Mouse (Mus musculus) midbrain, embryonic 16.5 days (tissue): Measurements from ENCODE around the gene Dmpk. TPM values are rescaled to one million over a fixed set of nuclear protein-coding genes. Genes with fewer than 3 reads are reported as not detected.

Experiments
- ATAC-seq: fragments of 200-750 bp; cut with Nextera tagmentation; 2 replicates; pipeline ENCODE4 v1.8.0; 2017; ENCODE audit warnings: moderate TSS enrichment
- H3K27ac ChIP-seq: fragments of 300-500 bp; sonication (generic); 2 replicates; pipeline ENCODE4 v1.5.1; 2014; ENCODE audit warnings: mild to moderate bottlenecking, low read length, mixed read lengths
- H3K27me3 ChIP-seq: fragments of 300-500 bp; sonication (generic); 2 replicates; pipeline ENCODE4 v1.6.1; 2014; ENCODE audit warnings: low read depth, low read length, mixed read lengths; ENCODE audit not compliant: control insufficient read depth, insufficient read depth
- H3K36me3 ChIP-seq: fragments of 300-500 bp; sonication (generic); 2 replicates; pipeline ENCODE4 v1.6.1; 2014; ENCODE audit warnings: mild to moderate bottlenecking, low read length, moderate library complexity, mixed read lengths; ENCODE audit not compliant: control insufficient read depth, insufficient read depth
- H3K4me1 ChIP-seq: fragments of 300-500 bp; sonication (generic); 2 replicates; pipeline ENCODE4 v1.6.1; 2014; ENCODE audit warnings: mild to moderate bottlenecking, low read length, mixed read lengths; ENCODE audit not compliant: control insufficient read depth, insufficient read depth
- H3K4me2 ChIP-seq: fragments of 300-500 bp; sonication (generic); 2 replicates; pipeline ENCODE4 v1.6.1; 2014; ENCODE audit warnings: mild to moderate bottlenecking, low read length, mixed read lengths
- H3K4me3 ChIP-seq: fragments of 300-500 bp; sonication (generic); 2 replicates; pipeline ENCODE4 v1.5.1; 2014; ENCODE audit warnings: low read depth, mild to moderate bottlenecking, low read length, moderate library complexity, mixed read lengths
- H3K9ac ChIP-seq: fragments of 300-500 bp; sonication (generic); 2 replicates; pipeline ENCODE4 v1.6.1; 2014; ENCODE audit warnings: low read depth, low read length, mixed read lengths
- H3K9me3 ChIP-seq: fragments of 300-500 bp; sonication (generic); replicated peaks from 2 replicates; pipeline ENCODE4 v1.6.1; 2014; ENCODE audit warnings: mild to moderate bottlenecking, low read length, mixed read lengths; ENCODE audit not compliant: control insufficient read depth, poor library complexity, severe bottlenecking
- WGBS: fragments of 180-500 bp; shearing (Covaris S2); extraction: QIAGEN DNeasy Blood & Tissue Kit; methylation state at CpG from one replicate; pipeline ENCODE4 v1.1.7; 2014; 5-methylcytosine and 5-hydroxymethylcytosine counted together
- polyA plus RNA-seq: library from polyadenylated mRNA; unstranded; fragments of >200 nt; fragmentation: Nextera tagmentation; extraction: Ambion mirVana; gene quantifications from 2 replicates; pipeline ENCODE4 v1.2.1, GENCODE M21; 2015

Gene Dmpk
- polyA plus RNA-seq, 1 experiment from 2014 or later = 8.1 TPM

DNA sequence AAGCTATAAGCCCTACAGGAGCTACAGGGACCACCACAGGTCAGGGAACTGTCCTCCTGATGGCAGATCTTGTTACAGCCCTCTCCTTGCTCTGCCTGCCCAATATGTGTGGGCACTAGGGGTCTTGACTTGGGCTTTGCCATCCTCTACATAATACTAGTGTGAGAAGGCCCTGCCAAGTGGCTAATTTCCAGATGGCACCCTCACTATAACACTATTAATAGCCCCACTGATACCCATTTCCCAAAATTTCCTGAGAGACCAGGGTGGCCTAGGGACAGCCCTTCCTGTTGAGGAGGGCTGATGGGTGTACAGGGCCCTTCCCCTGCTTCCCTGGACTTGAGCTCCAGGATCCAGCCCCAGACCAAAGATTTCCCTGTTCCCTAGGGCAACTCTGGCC, 14.2 kb downstream of the Dmpk start:
- no peak overlapping the region for H3K4me3 ChIP-seq

DNA sequence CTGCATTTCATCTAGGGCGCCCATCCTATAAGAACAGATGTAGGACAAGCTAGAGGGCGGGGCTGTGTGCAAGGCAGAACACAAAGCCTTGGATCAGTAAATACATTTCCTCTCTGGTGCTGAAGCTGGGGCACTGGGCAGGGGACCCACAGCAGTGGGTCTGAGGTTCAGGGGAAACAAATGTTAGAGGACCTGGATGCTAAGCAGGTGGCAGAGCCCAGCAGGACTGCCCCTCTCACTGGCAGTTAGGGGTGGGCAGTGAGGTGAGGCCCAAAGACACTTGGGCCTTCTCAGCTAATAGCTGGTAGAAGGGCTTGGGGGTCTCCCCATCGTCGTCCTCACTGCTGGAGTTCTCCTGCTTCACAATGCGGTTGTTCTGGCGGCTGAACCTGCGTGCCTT, 15.2 kb downstream of the Dmpk start:
- peaks cover 14% of the 10 kb centered on the region for H3K27me3 ChIP-seq
- H3K36me3 ChIP-seq = no peaks in the 10 kb centered on the region
- no peak overlapping the region for H3K27ac ChIP-seq
- ATAC-seq = no peak
- no peak overlapping the region for H3K9ac ChIP-seq
- H3K4me2 ChIP-seq = no peak overlapping the region
- no peak overlapping the region for H3K4me3 ChIP-seq
- WGBS = 61% methylated on average over 7 of the region's 7 CpGs
- H3K4me1 ChIP-seq = peaks cover 20% of the 10 kb centered on the region
- no peaks in the 10 kb centered on the region for H3K9me3 ChIP-seq

More for the DNA sequence above, 14.2 kb downstream of the Dmpk start:
- ATAC-seq = no peak
- Histone ChIP-seq H3K4me2 (no peak overlapping the region), H3K9ac (no peak overlapping the region), H3K27me3 (peaks cover 14% of the 10 kb centered on the region), H3K27ac (no peak overlapping the region), H3K4me1 (peaks cover 28% of the 10 kb centered on the region), H3K9me3 (no peaks in the 10 kb centered on the region), H3K36me3 (no peaks in the 10 kb centered on the region)

DNA sequence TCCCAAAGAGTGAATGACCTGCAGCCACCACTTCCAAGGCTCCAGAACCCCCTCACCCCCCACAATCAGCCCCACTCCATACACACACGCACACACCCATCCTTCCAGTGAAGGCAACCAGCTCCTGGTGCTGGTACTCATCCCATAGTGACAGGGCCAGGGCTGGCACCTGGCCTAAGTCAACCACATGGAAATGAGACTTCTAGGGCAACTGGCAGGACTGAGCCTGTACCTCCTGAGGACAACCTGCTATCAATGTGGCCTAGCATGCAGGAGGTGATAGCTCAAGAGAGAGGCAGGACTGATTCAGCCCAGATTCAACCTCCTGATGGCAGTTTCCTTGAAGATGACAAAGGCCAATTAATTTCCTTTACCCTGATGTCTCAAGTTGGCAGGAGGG, 16.6 kb downstream of the Dmpk start:
- 85% methylated on average over 1 of the region's 1 CpGs for WGBS
- Histone ChIP-seq H3K9ac (no peak overlapping the region), H3K36me3 (no peaks in the 10 kb centered on the region), H3K27me3 (0 out of 2 replicates have a peak, but pooled peaks cover 1% of the 10 kb centered on the region), H3K4me2 (no peak overlapping the region), H3K4me1 (peaks cover 7% of the 10 kb centered on the region), H3K9me3 (no peaks in the 10 kb centered on the region), H3K4me3 (no peak overlapping the region), H3K27ac (no peak overlapping the region)
- no peak for ATAC-seq

DNA sequence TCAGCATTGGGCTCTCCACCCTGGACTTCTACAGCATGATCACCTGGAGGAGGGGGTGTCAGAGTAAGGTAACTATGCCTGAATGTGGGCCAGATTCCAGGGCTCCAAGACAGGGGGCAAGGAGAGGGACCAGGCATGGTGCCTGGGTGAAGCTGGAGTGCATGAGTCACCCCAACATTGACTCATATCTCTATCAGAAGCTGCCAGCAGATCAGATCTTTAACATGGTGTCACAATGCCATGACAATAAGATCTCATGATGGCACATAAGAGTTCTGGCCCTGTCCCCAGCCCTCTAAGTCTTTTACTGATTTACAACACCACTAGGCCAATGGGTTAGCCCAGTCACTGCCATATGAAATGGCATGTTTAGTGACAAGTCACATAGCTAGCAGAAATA, 20.1 kb downstream of the Dmpk start:
- H3K9me3 ChIP-seq = no peaks in the 10 kb centered on the region
- H3K27ac ChIP-seq = no peak overlapping the region
- H3K4me2 ChIP-seq = no peak overlapping the region
- no peaks in the 10 kb centered on the region for H3K27me3 ChIP-seq
- H3K9ac ChIP-seq = no peak overlapping the region
- no peaks in the 10 kb centered on the region for H3K4me1 ChIP-seq
- ATAC-seq = no peak
- H3K4me3 ChIP-seq = no peak overlapping the region
- no peaks in the 10 kb centered on the region for H3K36me3 ChIP-seq

DNA sequence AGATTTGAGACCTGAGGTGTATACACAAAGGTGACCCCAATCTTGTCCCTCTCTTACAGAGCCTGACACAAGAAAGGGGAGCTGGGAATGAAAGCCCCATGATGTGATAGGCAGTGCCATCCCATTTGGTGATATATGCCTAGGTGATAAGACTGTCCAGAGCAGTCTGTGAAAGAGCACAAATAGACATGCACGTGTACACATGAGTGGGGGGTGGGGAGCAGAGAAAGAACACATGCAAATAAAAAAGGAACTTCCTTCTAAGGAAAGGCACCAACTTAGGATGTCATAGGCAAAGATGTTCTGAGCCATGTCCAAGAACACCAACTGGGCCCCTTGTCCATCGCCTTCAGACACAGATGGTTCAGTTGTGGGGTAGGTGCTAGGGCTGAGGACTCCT, 20.8 kb downstream of the Dmpk start:
- Histone ChIP-seq H3K9me3 (no peaks in the 10 kb centered on the region), H3K36me3 (no peaks in the 10 kb centered on the region), H3K4me1 (no peaks in the 10 kb centered on the region), H3K27ac (no peak overlapping the region), H3K27me3 (no peaks in the 10 kb centered on the region), H3K4me3 (no peak overlapping the region), H3K4me2 (no peak overlapping the region), H3K9ac (no peak overlapping the region)
- ATAC-seq = no peak
- 74% methylated on average over 2 of the region's 2 CpGs for WGBS

DNA sequence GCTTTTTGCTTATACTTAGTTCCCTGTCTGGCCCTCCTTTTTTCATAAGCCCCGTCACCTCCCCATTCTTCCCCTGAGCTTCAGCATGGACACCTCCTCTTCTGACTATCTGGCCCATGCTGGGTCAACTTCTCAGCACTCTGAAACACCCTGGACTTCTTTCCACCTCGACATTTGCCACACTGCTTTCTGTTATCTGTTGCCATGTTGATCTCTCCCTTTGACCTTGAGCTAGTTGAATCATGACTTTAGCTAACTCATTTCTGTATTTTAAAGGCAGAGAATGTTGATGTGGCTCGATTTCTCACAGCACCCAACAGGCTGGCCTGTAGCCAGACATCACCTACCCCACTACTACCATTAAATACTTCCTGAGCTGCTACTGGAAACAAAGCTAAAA, 23.8 kb downstream of the Dmpk start:
- no peak for ATAC-seq
- no peaks in the 10 kb centered on the region for H3K9me3 ChIP-seq
- no peak overlapping the region for H3K4me2 ChIP-seq
- 63% methylated on average over 3 of the region's 3 CpGs for WGBS
- H3K36me3 ChIP-seq = no peaks in the 10 kb centered on the region
- H3K27ac ChIP-seq = no peak overlapping the region
- H3K4me1 ChIP-seq = no peaks in the 10 kb centered on the region
- H3K9ac ChIP-seq = no peak overlapping the region
- no peaks in the 10 kb centered on the region for H3K27me3 ChIP-seq
- H3K4me3 ChIP-seq = no peak overlapping the region

DNA sequence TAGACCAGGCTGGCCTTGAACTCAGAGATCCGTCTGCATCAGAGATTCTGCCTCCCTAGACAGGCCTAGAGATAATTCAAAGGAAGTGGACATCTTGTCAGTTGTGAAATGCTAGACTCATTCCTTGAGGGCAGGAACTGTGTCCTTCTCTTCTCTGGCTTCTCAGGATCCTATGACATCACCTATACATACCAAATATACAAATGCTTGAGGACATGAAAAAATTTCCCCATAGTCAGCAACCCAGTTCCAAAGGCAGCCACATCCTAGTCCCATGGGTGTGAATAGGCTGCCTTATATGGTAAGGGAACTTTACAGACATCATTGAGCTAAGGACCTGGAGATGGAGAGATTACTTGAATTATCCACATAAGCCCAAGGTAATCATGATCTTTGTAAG, 25.9 kb downstream of the Dmpk start:
- WGBS = 84% methylated on average over 1 of the region's 1 CpGs
- Histone ChIP-seq H3K4me2 (no peak overlapping the region), H3K9ac (no peak overlapping the region), H3K36me3 (no peaks in the 10 kb centered on the region), H3K4me3 (no peak overlapping the region), H3K27ac (no peak overlapping the region), H3K4me1 (no peaks in the 10 kb centered on the region), H3K27me3 (no peaks in the 10 kb centered on the region), H3K9me3 (no peaks in the 10 kb centered on the region)
- ATAC-seq = no peak

DNA sequence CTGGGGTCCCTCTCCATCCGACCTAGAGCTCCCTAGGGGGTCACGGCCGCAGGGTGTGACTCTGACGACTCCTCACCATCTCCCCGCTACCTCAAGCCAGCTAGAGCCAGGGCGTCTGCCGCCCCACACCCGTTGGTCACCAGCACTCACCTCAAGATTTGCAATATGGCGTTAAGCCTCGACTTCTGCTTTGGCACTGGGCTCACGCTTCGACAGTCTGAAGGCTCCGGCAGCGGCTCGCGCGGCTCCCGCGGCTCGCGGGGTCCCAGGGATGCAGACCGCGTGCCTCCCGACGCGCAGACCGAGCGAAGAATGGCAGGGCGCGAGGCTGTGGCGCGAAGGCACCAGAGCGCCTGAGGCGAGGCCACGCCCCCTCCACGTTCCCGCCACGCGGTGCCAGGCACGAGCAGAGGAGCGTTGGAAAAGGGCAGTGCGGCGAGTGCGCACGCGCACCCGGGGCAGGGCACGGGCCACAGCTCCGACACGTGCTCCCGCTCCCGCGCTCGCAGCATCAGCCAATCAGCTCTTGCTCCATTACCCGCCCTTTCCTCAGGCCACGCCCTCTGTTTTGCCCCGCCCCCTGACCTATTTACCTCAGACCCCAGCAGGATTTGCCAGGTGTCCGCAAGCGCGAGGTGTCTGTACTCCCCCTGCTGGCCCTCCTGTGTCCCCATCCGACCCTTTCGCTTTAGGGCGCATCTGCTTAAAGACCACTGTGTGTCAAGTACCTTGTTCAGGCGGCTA, 34.6 kb downstream of the Dmpk start, which contains the start of gene Gm4969:
Gene Gm4969, minus strand, starts transcription at position 341 of the 744 bp plus-strand sequence.
- H3K9ac ChIP-seq = peak within 1 kb of the TSS; percentile 44
- ATAC-seq = peak; percentile 59
- H3K27ac ChIP-seq = peak within 1 kb of the TSS; percentile 56
- WGBS = 20% methylated on average over 56 of the region's 64 CpGs
- no peaks in the 10 kb centered on the region for H3K27me3 ChIP-seq
- H3K4me1 ChIP-seq = peaks cover 20% of the 10 kb centered on the region
- H3K36me3 ChIP-seq = no peaks in the 10 kb centered on the region
- H3K4me3 ChIP-seq = peak within 1 kb of the TSS; percentile 40
- H3K4me2 ChIP-seq = peak within 1 kb of the TSS; percentile 62
- H3K9me3 ChIP-seq = no peaks in the 10 kb centered on the region; the same call in 1 of the 2 replicates

DNA sequence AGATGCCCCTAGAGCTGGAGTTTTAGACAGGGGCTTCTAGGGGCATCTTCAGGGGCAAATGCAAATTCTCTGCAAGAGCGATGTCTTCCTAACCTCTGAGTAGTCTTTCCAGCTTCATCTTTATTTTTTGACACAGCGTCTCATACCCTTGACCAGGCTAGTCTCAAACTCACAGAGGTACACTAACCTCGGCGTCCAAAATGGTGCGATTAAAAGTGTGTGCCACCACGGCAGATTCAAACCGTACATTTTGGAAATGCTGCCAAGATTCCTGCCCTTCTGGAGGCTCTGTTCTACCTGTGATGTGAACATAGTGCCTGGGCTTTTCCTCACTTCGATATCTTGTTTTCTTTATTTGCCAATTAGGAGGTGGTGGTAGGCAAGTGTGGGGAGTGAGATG, 35.4 kb downstream of the Dmpk start:
- Histone ChIP-seq H3K9me3 (no peaks in the 10 kb centered on the region; the same call in 1 of the 2 replicates), H3K36me3 (no peaks in the 10 kb centered on the region), H3K4me2 (peak overlapping the region; percentile 9; the same call in 1 of the 2 replicates), H3K4me1 (peaks cover 20% of the 10 kb centered on the region), H3K4me3 (no peak overlapping the region), H3K27ac (no peak overlapping the region), H3K27me3 (no peaks in the 10 kb centered on the region), H3K9ac (no peak overlapping the region)
- ATAC-seq = peak; percentile 38
- 92% methylated on average over 8 of the region's 8 CpGs for WGBS
